In the genomic region with DNA sequence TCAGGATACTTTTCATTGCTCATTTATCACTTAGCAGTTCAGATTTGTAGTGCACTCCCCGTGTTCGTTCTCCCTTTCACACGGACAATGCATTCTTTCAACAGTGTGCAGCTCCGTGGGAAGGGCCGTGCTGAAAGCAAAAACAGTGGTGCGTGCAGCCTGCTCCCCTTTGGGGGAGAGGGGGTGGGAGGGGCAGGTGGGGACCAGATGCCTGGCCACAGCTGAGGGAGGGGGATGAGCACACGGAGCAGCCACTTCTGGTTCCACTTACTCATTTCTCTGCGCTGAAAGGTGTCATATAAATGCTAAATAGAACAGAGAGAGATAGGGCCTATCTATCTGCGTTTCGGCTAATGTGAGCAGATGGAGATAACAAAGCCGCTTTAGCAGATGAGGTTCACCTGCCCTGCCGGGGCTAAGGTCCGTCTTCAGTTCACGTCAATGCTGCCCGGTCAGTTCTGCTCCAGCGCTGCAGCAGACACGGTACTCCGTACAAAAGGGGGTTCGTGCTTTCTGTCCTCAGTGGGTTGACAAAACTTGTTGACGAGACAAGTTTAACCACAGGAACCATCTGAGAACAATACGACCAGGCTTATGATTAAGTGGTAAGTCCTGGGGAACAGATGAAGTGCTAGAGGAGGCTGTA, we compare ENCODE assay signal across 10 mouse cellular contexts.
DNase-seq lines count a peak whose midpoint lies in the region; ATAC-seq and TF ChIP-seq lines count a peak whose summit lies in the region.
"Had no signal": no experiment of that assay in that cellular context is flagged by ENCODE, and none has a peak within 500 bp of the region (broad histone marks: within the 10 kb centered on the region; RNA-seq: fewer than 3 reads in every experiment).

No protein-coding gene starts in this region.

- WGBS in heart, embryonic 10.5 days = 37% methylated on average over 21 of the region's 21 CpGs
- WGBS in midbrain, embryonic 12.5 days = 61% methylated on average over 21 of the region's 21 CpGs
- 60% methylated on average over 21 of the region's 21 CpGs for WGBS in midbrain, postnatal 0 days
- WGBS in limb, embryonic 12.5 days = 47% methylated on average over 21 of the region's 21 CpGs

- peaks cover 15% of the 10 kb centered on the region for H3K4me1 ChIP-seq in heart, embryonic 10.5 days
- peaks cover 16% of the 10 kb centered on the region for H3K4me1 ChIP-seq in midbrain, embryonic 12.5 days
- H3K4me1 ChIP-seq in midbrain, postnatal 0 days (ENCODE audit: insufficient read depth, low read length) = no peaks in the 10 kb centered on the region; the same call in 1 of the 2 replicates
- peaks cover 19% of the 10 kb centered on the region for H3K4me1 ChIP-seq in limb, embryonic 12.5 days (replicated peaks)

- no peak for TF ChIP-seq CTCF in midbrain, postnatal 0 days (IDR thresholded peaks at IDR 0.05)

- intact Hi-C loops in heart, postnatal 14 days (cut with DNase I) = no loop called here

- H3K27me3 ChIP-seq in heart, embryonic 10.5 days (ENCODE audit: insufficient read depth, poor library complexity, severe bottlenecking) = peaks cover 3% of the 10 kb centered on the region; the same call in 1 of the 2 replicates
- H3K27me3 ChIP-seq in midbrain, embryonic 12.5 days = no peaks in the 10 kb centered on the region; the same call in 1 of the 2 replicates
- H3K27me3 ChIP-seq in midbrain, postnatal 0 days (ENCODE audit: insufficient read depth, low read length) = no peaks in the 10 kb centered on the region
- no peaks in the 10 kb centered on the region for H3K27me3 ChIP-seq in limb, embryonic 12.5 days

- peak; percentile 54; the same call in 1 of the 2 replicates for ATAC-seq in midbrain, embryonic 12.5 days (ENCODE audit: low FRiP score, low read depth)
- no peak for ATAC-seq in midbrain, postnatal 0 days (ENCODE audit: low FRiP score)
- ATAC-seq in limb, embryonic 12.5 days (ENCODE audit: insufficient number of reproducible peaks, insufficient read depth, low FRiP score, low TSS enrichment, low read depth) = peak; percentile 81

- no peak for DNase-seq in heart, embryonic 10.5 days (ENCODE audit: low spot score)
- no peak for DNase-seq in heart, postnatal 14 days
- DNase-seq in midbrain, postnatal 0 days (ENCODE audit: low spot score) = no peak
- no peak for DNase-seq in Muller cell, postnatal 12 days (ENCODE audit: inconsistent ontology term)
- DNase-seq in adrenal gland, postnatal 14 days = no peak
- DNase-seq in lung, postnatal 25 days (ENCODE audit: low spot score) = no peak
- DNase-seq: lung, postnatal 10 days had no signal

- peak overlapping the region; percentile 13; the same call in 1 of the 2 replicates for H3K4me3 ChIP-seq in heart, embryonic 10.5 days
- no peak overlapping the region for H3K4me3 ChIP-seq in midbrain, embryonic 12.5 days
- H3K4me3 ChIP-seq in midbrain, postnatal 0 days (ENCODE audit: low read depth, low read length) = no peak overlapping the region
- H3K4me3 ChIP-seq in limb, embryonic 12.5 days (replicated peaks) = no peak overlapping the region
- H3K4me3 ChIP-seq: erythroblast, embryonic 14.5 days had no signal

- H3K9ac ChIP-seq in midbrain, embryonic 12.5 days (replicated peaks) = no peak overlapping the region
- H3K9ac ChIP-seq in midbrain, postnatal 0 days (replicated peaks; ENCODE audit: low read length, poor library complexity, severe bottlenecking) = no peak overlapping the region
- H3K9ac ChIP-seq in limb, embryonic 12.5 days (replicated peaks) = no peak overlapping the region

- H3K27ac ChIP-seq in heart, embryonic 10.5 days = no peak overlapping the region
- H3K27ac ChIP-seq in midbrain, embryonic 12.5 days (replicated peaks) = 0 out of 2 replicates have a peak overlapping the region, but pooled peaks have one; percentile 12
- no peak overlapping the region for H3K27ac ChIP-seq in midbrain, postnatal 0 days (ENCODE audit: low read depth, low read length)
- peak overlapping the region; percentile 53; the same call in 1 of the 2 replicates for H3K27ac ChIP-seq in limb, embryonic 12.5 days

- no peaks in the 10 kb centered on the region for H3K36me3 ChIP-seq in heart, embryonic 10.5 days
- H3K36me3 ChIP-seq in midbrain, embryonic 12.5 days = no peaks in the 10 kb centered on the region
- no peaks in the 10 kb centered on the region for H3K36me3 ChIP-seq in midbrain, postnatal 0 days (ENCODE audit: insufficient read depth, low read length)
- H3K36me3 ChIP-seq in limb, embryonic 12.5 days = no peaks in the 10 kb centered on the region

- H3K9me3 ChIP-seq in heart, embryonic 10.5 days = no peaks in the 10 kb centered on the region
- H3K9me3 ChIP-seq in midbrain, embryonic 12.5 days = no peaks in the 10 kb centered on the region
- no peaks in the 10 kb centered on the region for H3K9me3 ChIP-seq in midbrain, postnatal 0 days (ENCODE audit: low read length)
- no peaks in the 10 kb centered on the region for H3K9me3 ChIP-seq in limb, embryonic 12.5 days

- peak overlapping the region; percentile 15; the same call in 1 of the 2 replicates for H3K4me2 ChIP-seq in midbrain, embryonic 12.5 days (replicated peaks)
- no peak overlapping the region for H3K4me2 ChIP-seq in midbrain, postnatal 0 days (ENCODE audit: low read depth, low read length, poor library complexity, severe bottlenecking)
- peak overlapping the region; percentile 40 for H3K4me2 ChIP-seq in limb, embryonic 12.5 days

Comparison
In these comparisons a context has a peak if more than half of its experiments do, and no peak if none do; other contexts are left out.
1. H3K27ac ChIP-seq: peak in midbrain, embryonic 12.5 days (single experiment) and limb, embryonic 12.5 days (single experiment); none in heart, embryonic 10.5 days (single experiment) and midbrain, postnatal 0 days (single experiment).